Mouse (Mus musculus): ENCODE measurements at regions not wholly inside any gene's neighbourhood (a gene's known extent, or its start where the extent isn't known, plus 50 kb on each side); places are given as distances from the start of the nearest gene placed in this dataset.

DNA sequence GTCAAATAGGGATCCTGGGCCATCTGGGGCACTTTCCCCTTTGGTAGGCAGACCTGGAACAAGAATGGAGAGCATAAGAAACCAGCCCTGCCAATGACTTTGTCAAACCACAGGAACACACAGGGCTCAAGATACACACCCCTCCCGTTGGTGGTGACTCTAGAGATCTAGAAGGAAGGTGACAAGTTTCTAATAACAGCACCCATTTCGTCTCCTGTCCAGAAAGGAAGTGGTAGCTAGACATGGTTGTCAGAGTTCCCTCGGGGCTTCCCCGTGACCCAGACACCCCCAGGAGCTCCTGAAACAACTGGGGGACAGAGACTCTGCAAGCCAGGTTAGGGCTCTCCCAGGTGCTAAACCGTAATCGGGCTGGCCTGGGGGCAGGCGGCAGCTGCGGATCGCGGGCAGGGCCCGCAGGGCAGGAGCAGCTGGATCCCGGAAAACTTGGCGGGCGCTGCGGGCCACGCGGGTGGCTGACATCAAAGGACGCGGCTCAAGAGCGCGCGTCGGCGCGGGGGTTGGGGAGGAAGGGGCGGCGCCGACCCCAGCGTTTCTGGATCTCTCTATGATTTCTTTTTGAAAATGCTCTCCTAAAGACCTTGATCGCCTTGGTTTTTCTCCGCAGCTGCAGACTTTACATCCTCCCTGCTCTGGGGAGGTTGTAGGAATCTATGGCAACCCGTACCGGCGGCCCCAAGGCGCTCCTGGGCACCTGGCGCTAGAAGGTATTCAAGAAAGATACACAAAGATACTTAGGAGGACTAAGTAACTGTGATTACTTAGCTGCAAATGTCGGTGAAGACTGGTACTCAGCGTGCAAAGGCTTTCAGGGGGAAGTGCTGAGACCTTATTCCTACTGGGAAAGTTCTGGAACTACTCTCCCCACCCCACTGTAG lies 92.1 kb downstream of the Foxi3 start:
- no peaks in the 10 kb centered on the region for H3K9me3 ChIP-seq (replicated peaks; ENCODE audit: control insufficient read depth, low read length)
- peak overlapping the region; percentile 50 for H3K9ac ChIP-seq (ENCODE audit: low read depth, low read length)
- H3K4me1 ChIP-seq (ENCODE audit: control insufficient read depth, insufficient read depth, low read length): no peaks in the 10 kb centered on the region
- peak overlapping the region; percentile 77 for H3K4me2 ChIP-seq
- H3K27me3 ChIP-seq (ENCODE audit: control insufficient read depth, insufficient read depth, low read length): peaks cover 10% of the 10 kb centered on the region
- ATAC-seq (replicated peaks; ENCODE audit: insufficient number of reproducible peaks, low FRiP score, low TSS enrichment): peak; percentile 39
- no peaks in the 10 kb centered on the region for H3K36me3 ChIP-seq (ENCODE audit: control insufficient read depth, insufficient read depth, low read length)
- 2% methylated on average over 38 of the region's 38 CpGs for WGBS (ENCODE audit: insufficient replicate concordance)
- peak overlapping the region; percentile 41 for H3K4me3 ChIP-seq (ENCODE audit: low read depth, low read length)
- no peak overlapping the region for H3K27ac ChIP-seq (ENCODE audit: low read depth, low read length)

DNA sequence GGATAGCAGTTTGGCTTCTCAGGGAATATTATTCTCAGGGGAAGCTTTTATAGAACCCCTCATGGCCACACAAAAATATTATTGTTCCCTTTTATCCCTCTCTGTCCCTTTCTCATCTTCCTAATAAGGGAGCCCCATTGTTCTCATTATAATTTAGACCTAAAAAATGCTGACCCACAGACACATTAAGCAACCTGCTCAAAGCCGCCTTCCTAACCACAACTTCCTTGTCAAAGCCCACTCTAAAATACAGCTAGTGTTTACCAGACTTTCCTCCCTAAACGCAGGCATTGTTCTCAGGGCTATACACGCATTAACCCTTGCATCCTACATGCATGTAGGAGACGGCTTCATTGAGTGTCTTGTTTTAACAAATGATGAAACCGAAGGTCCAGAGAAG lies 93.9 kb downstream of the Foxi3 start:
- Histone ChIP-seq H3K27me3 (ENCODE audit: control insufficient read depth, insufficient read depth, low read length) (peaks cover 10% of the 10 kb centered on the region), H3K36me3 (ENCODE audit: control insufficient read depth, insufficient read depth, low read length) (no peaks in the 10 kb centered on the region), H3K9ac (ENCODE audit: low read depth, low read length) (no peak overlapping the region), H3K4me2 (no peak overlapping the region), H3K4me1 (ENCODE audit: control insufficient read depth, insufficient read depth, low read length) (no peaks in the 10 kb centered on the region), H3K27ac (ENCODE audit: low read depth, low read length) (no peak overlapping the region), H3K9me3 (replicated peaks; ENCODE audit: control insufficient read depth, low read length) (no peaks in the 10 kb centered on the region), H3K4me3 (ENCODE audit: low read depth, low read length) (no peak overlapping the region)
- 45% methylated on average over 5 of the region's 5 CpGs for WGBS (ENCODE audit: insufficient replicate concordance)
- ATAC-seq (replicated peaks; ENCODE audit: insufficient number of reproducible peaks, low FRiP score, low TSS enrichment): no peak

- H3K27ac ChIP-seq (ENCODE audit: low read depth, low read length): no peak overlapping the region
- no peaks in the 10 kb centered on the region for H3K9me3 ChIP-seq (replicated peaks; ENCODE audit: control insufficient read depth, low read length)
- no peak overlapping the region for H3K9ac ChIP-seq (ENCODE audit: low read depth, low read length)
- H3K4me3 ChIP-seq (ENCODE audit: low read depth, low read length): no peak overlapping the region
- 12% methylated on average over 14 of the region's 14 CpGs for WGBS (ENCODE audit: insufficient replicate concordance)
- H3K27me3 ChIP-seq (ENCODE audit: control insufficient read depth, insufficient read depth, low read length): peaks cover 10% of the 10 kb centered on the region
- H3K4me1 ChIP-seq (ENCODE audit: control insufficient read depth, insufficient read depth, low read length): no peaks in the 10 kb centered on the region
- no peaks in the 10 kb centered on the region for H3K36me3 ChIP-seq (ENCODE audit: control insufficient read depth, insufficient read depth, low read length)
- no peak overlapping the region for H3K4me2 ChIP-seq
- ATAC-seq (replicated peaks; ENCODE audit: insufficient number of reproducible peaks, low FRiP score, low TSS enrichment): no peak
Measured at GRCm38 (mm10) chr6:71050754-71051213, 93.5 kb downstream of the Thnsl2 start.

DNA sequence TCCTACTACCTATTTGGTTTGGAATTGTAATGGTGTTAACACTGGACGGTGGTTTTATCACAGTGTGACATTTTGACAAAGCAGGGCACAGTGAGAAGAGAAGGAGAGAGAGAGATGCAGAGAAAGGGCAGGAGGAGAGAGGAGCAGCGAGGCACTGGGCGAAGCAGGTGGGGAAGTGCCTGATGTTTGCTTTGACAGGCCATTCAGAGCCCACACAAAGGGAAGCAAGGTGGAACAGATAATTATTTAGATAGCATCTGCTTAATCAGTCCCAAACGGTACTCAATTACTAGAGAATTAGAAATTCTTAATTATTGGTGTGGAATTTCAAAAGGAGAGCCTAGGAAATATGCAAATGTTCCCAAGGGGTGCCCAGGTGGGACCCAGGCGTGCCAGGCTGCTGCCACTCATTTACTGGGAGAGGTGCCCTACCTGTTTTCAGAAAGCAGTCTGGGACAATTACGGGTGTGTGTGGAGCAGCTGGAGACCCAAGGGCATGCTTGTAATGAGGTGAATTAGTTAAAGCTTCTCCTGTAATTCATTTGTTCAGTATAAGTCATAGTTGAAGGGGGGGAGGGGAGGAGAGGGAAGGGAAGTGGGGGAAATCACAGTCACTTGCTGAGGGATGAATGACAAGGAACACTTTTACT lies 86.9 kb downstream of the Thnsl2 start:
- no peak for ATAC-seq (replicated peaks; ENCODE audit: insufficient number of reproducible peaks, low FRiP score, low TSS enrichment)
- Histone ChIP-seq H3K36me3 (ENCODE audit: control insufficient read depth, insufficient read depth, low read length) (no peaks in the 10 kb centered on the region), H3K9me3 (replicated peaks; ENCODE audit: control insufficient read depth, low read length) (no peaks in the 10 kb centered on the region), H3K4me3 (ENCODE audit: low read depth, low read length) (no peak overlapping the region), H3K27me3 (ENCODE audit: control insufficient read depth, insufficient read depth, low read length) (no peaks in the 10 kb centered on the region), H3K27ac (ENCODE audit: low read depth, low read length) (no peak overlapping the region), H3K4me2 (no peak overlapping the region), H3K9ac (ENCODE audit: low read depth, low read length) (no peak overlapping the region), H3K4me1 (ENCODE audit: control insufficient read depth, insufficient read depth, low read length) (no peaks in the 10 kb centered on the region)
- 54% methylated on average over 6 of the region's 6 CpGs for WGBS (ENCODE audit: insufficient replicate concordance)

DNA sequence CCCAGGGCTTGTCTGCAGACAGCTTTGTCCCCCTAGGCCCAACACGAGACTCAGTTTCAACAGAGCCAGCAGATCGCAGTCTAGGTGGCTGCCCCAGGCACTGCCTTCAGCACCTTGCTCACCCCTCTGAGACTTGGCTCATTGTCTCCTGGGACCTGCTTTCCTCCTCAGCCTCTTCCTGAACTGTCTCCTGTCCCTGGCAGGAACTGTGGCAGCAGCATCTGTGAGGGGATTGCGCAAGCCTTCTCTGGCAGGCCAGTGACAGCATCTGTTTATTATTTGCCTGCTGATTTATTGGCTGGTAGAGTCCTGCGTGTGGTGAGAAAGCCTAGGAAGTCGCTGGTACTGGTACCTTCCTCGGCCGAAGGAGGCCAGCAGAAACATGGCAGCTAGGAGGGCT lies 84.1 kb downstream of the Thnsl2 start:
- Histone ChIP-seq H3K36me3 (ENCODE audit: control insufficient read depth, insufficient read depth, low read length) (no peaks in the 10 kb centered on the region), H3K27me3 (ENCODE audit: control insufficient read depth, insufficient read depth, low read length) (no peaks in the 10 kb centered on the region), H3K4me3 (ENCODE audit: low read depth, low read length) (no peak overlapping the region), H3K27ac (ENCODE audit: low read depth, low read length) (no peak overlapping the region), H3K4me2 (no peak overlapping the region), H3K9ac (ENCODE audit: low read depth, low read length) (no peak overlapping the region), H3K9me3 (replicated peaks; ENCODE audit: control insufficient read depth, low read length) (no peaks in the 10 kb centered on the region), H3K4me1 (ENCODE audit: control insufficient read depth, insufficient read depth, low read length) (no peaks in the 10 kb centered on the region)
- WGBS (ENCODE audit: insufficient replicate concordance): 57% methylated on average over 7 of the region's 7 CpGs
- ATAC-seq (replicated peaks; ENCODE audit: insufficient number of reproducible peaks, low FRiP score, low TSS enrichment): no peak

DNA sequence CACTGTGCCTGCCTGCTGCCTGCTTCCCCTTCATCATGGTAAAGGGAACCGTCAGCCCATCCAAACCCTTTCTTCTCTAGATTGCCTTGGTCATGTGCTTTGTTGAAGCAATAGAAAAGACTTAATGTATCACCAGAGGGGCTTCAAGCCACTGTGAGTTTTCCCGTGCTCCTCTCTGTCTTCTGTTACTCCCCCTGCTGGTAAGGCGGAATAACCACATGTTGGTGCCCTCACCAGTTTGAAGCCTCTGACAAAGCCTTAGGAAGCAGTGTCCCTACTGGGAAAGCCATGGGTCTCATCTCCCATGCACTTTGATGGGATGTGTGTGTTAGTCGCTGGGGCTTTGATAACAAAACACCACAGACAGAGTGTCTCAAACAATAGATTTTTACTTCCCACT lies 81.3 kb downstream of the Thnsl2 start:
- H3K4me1 ChIP-seq (ENCODE audit: control insufficient read depth, insufficient read depth, low read length): no peaks in the 10 kb centered on the region
- no peaks in the 10 kb centered on the region for H3K27me3 ChIP-seq (ENCODE audit: control insufficient read depth, insufficient read depth, low read length)
- no peak for ATAC-seq (replicated peaks; ENCODE audit: insufficient number of reproducible peaks, low FRiP score, low TSS enrichment)
- no peak overlapping the region for H3K27ac ChIP-seq (ENCODE audit: low read depth, low read length)
- H3K4me3 ChIP-seq (ENCODE audit: low read depth, low read length): no peak overlapping the region
- H3K4me2 ChIP-seq: no peak overlapping the region
- no peak overlapping the region for H3K9ac ChIP-seq (ENCODE audit: low read depth, low read length)
- no peaks in the 10 kb centered on the region for H3K9me3 ChIP-seq (replicated peaks; ENCODE audit: control insufficient read depth, low read length)
- no peaks in the 10 kb centered on the region for H3K36me3 ChIP-seq (ENCODE audit: control insufficient read depth, insufficient read depth, low read length)
- 69% methylated on average over 4 of the region's 4 CpGs for WGBS (ENCODE audit: insufficient replicate concordance)

DNA sequence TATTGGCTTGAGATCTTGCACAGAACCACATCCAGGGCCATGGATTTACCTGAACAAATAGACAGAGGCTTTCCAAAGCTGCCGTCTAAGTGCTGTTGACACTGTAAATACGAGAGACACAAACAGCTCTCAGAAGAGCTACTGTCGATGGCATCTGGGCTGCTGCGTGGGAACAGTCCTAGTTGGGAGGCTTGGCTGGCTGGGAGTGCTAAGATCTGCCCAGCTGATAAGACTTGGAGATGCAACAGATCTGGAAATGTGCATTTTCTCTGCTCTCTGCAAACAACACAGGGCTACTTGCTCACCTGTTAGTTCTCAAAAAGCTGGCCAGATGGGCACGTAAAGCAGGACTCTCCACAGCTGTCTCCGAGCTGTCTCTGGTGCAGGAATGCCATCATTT lies 78.8 kb downstream of the Thnsl2 start:
- Histone ChIP-seq H3K27me3 (ENCODE audit: control insufficient read depth, insufficient read depth, low read length) (no peaks in the 10 kb centered on the region), H3K4me3 (ENCODE audit: low read depth, low read length) (no peak overlapping the region), H3K4me2 (no peak overlapping the region), H3K9me3 (replicated peaks; ENCODE audit: control insufficient read depth, low read length) (no peaks in the 10 kb centered on the region), H3K9ac (ENCODE audit: low read depth, low read length) (no peak overlapping the region), H3K4me1 (ENCODE audit: control insufficient read depth, insufficient read depth, low read length) (no peaks in the 10 kb centered on the region), H3K36me3 (ENCODE audit: control insufficient read depth, insufficient read depth, low read length) (no peaks in the 10 kb centered on the region), H3K27ac (ENCODE audit: low read depth, low read length) (no peak overlapping the region)
- no peak for ATAC-seq (replicated peaks; ENCODE audit: insufficient number of reproducible peaks, low FRiP score, low TSS enrichment)
- WGBS (ENCODE audit: insufficient replicate concordance): 57% methylated on average over 6 of the region's 6 CpGs

DNA sequence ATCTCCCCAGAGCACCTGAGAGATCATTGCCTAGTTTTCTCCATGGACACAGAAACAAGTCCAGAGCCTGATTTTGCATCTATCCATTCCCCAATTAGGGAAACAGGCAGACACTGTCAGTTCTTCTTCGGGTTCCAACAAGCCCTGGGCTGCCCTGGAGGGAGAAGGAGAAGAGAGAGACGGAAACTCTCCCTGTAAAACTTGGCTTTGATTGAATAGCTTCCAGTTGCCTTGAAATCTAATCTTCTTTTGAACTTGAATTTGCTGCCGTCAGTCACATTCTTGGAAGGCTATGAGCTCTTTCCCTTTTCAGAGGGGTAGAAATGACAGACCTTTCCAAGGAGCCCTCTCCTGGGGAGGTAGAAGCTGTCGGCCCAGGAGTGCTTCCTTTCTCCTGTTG lies 75.0 kb downstream of the Thnsl2 start:
- Histone ChIP-seq H3K27me3 (ENCODE audit: control insufficient read depth, insufficient read depth, low read length) (no peaks in the 10 kb centered on the region), H3K4me2 (no peak overlapping the region), H3K9me3 (replicated peaks; ENCODE audit: control insufficient read depth, low read length) (no peaks in the 10 kb centered on the region), H3K27ac (ENCODE audit: low read depth, low read length) (no peak overlapping the region), H3K36me3 (ENCODE audit: control insufficient read depth, insufficient read depth, low read length) (no peaks in the 10 kb centered on the region), H3K9ac (ENCODE audit: low read depth, low read length) (no peak overlapping the region), H3K4me3 (ENCODE audit: low read depth, low read length) (no peak overlapping the region), H3K4me1 (ENCODE audit: control insufficient read depth, insufficient read depth, low read length) (no peaks in the 10 kb centered on the region)
- 51% methylated on average over 4 of the region's 4 CpGs for WGBS (ENCODE audit: insufficient replicate concordance)
- no peak for ATAC-seq (replicated peaks; ENCODE audit: insufficient number of reproducible peaks, low FRiP score, low TSS enrichment)

Data from heart, embryonic 11.5 days (tissue).